Mouse (Mus musculus) heart, adult 18-20 months (tissue): ENCODE results near the gene Lsm8. TPM values are rescaled to one million over a fixed set of nuclear protein-coding genes. Genes with fewer than 3 reads are reported as not detected.
"Not testable (repeated sequence)": the region's sequence is repeated elsewhere in the genome, so short reads cannot be mapped to it uniquely, and the experiment has no call there.

Experiments
- DNase-seq, 2 experiments: peaks; one replicate each; pipeline ENCODE4 v3.0.0; 2021 to 2022; ENCODE audit warnings: mixed read lengths in 1 of 2
- long read RNA-seq, 2 experiments: library from polyadenylated mRNA; stranded (forward); transcript quantifications; one replicate each; pipeline ENCODE4 v2.0.0; 2021
- total RNA-seq, 2 experiments: library from RNA; stranded (reverse); gene quantifications; 2 replicates each; pipeline ENCODE4 v1.2.3; 2021

Gene Lsm8
- 10 to 100 TPM; 21.7 to 21.9 TPM for total RNA-seq
- long read RNA-seq, experiment 1, transcript Lsm8-201 (4 exons, 807 nt): major isoform, 24 of 28 reads
- long read RNA-seq, experiment 1, partial matches to known transcripts: 2 of 28 reads
- long read RNA-seq, experiment 1, other reads (novel, unspliced or antisense): 2 of 28 reads
- long read RNA-seq, experiment 2, transcript Lsm8-201 (4 exons, 807 nt): major isoform, 11 of 12 reads
- long read RNA-seq, experiment 2, partial matches to known transcripts: 1 of 12 reads
- long read RNA-seq, experiment 2, other reads (novel, unspliced or antisense): 0 of 12 reads

DNA sequence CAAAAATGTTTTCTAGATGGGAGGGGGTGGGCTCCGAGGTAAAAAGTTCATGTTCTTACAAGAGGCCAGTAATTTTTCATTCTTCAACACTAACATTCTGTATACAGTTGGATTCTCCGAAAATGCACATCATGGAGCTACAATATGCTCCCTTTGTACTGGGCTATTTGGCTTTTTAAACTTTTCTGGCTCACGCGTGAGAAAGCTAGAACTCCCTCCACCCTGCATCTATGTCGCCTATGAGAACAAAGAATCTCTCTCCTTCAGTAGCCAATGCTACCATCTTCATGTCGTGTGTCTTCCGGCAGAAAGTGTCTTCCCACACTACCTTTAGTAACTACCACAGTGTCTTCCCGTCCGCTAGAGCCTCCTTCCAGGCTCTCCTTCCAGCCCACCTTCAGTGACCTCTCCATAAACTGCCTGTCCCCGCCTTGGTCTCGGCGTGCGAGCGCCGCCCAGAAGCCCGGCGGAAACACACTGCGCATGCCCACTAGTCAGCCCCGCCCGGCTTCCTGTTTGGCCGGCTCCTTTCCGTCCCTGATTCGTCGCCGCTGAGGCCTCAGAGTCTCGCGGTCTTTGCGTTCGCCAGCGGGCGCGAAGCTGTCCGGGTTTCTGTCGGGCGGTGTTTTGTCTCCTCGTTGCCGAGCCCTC is at the start of gene Lsm8:
Gene Lsm8 (plus strand): TSS at position 529 of the 651 bp plus-strand sequence.
- DNase-seq: peak; percentile 97 to 98

DNA sequence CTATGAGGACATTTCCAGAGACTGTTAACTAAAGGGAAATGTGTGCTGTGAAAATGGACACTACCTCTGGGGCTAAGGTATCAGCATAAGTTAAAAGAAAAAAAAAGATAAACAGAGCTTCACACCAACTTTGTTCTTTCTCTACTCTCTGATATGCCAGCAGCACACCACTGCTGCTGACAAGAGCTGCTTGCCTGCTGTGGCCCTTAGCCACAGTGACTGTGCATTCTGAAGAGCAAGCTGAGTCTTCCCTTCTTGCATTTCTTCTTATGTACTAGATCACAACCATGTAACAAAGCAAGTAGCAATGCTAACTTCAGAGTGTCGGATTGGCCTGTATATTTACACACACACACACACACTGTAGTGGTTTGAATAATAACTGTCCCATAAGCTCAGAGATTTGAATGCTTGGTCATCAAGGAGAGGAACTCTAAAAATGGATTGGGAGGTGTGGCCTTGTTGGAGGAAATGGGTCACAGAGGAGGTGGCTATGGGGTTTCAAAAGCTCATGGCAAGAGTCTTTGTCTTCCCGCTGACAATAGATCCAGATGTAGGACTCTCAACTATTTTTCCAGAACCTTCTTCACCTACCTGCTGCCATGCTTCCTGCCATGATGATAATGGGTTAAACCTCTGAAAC is 47.4 kb upstream of the Lsm8 start:
- no peak for DNase-seq

DNA sequence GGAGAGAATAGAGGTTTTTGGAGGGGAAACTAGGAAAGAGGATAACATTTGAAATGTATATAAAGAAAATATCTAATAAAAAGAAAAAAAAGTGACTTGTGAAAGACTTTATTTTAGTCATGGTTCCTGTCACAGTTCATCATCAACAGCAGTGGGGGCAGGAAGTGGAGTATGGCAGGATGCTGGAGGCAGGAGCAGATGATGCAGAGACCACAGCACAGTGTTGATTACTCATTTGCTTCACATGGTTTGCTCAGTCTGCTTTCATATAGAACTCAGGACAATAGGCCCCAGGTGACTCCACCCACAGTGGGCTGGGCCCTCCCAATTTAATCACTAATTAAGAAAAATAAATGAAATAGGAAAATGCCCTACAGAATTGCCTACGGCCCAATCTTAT is 35.8 kb upstream of the Lsm8 start:
- DNase-seq: no peak

DNA sequence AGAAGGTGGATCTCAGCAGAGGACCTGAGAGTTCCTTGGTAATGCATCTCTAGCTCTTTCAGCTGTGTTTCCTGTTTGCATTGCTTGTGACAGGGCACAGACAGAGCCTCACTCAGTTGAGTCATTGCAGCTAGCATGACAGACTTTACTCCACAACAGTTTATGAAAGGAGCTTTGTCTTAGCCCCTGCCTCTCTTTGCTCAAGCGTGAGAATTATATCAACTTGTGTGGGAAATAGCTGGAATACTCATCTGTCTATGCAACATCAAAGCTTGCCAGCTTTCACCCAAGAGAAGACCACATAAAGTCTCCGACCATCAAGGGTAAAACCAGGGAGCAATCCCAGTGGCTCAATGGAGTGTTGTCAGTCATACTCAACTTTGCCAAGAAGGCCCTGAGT is 32.8 kb upstream of the Lsm8 start:
- DNase-seq: no peak

DNA sequence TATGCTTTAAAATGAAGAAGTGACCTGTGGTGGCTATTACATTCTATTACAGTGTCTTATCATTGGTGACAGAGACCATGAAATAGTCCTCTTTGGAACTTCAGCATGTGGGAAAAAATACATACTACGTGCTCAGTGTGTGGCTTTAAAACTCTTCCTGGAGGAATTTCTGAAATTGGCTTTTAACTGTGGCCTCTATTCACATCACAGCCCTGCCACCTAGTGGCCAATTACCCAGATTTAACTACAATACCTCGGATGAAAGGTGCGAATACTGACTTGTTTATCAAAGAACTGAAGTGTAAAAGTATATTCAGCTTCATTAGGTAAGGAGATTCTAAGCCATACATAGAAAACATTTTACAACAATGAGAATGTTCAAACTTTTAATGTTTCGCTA is 29.0 kb upstream of the Lsm8 start:
- peak; percentile 6 to 67 for DNase-seq

DNA sequence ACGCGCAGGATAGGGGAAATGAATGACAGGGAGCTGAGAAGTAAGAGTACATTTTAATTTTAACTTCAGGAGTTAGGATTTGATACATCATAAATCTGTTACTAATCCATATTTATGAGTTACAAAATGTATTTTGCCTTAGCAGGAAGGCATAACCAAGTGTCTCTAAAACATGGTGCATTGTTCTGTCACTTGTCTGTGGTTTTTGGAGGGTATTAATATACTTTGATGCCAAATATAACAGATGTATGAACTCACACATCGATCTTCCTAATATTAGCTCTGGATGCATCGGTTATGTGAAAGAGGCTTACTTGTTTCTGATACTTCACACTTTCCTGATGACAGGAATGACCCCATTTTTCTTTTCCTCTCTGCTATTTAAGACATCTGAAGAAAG is 28.1 kb upstream of the Lsm8 start:
- DNase-seq: no peak

DNA sequence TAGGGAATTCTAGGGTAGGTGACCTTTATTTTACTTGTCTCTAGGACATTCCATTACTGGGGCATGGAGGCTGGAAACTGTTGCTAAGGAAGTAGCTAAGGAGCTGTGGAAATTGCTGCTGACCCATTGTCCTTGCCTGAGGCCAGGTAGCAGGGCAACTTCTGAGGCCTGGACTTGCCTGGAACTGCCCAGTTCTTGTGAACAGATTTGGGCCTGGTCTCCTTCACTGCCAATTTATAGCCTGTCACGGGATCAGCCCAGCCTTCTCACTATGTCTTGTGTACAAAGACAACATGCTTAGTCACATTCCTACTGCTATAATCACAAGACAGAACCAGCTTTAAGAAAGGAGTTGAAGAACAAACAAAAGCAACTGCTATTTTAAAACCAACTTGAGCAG is 25.6 kb upstream of the Lsm8 start:
- DNase-seq: no peak

DNA sequence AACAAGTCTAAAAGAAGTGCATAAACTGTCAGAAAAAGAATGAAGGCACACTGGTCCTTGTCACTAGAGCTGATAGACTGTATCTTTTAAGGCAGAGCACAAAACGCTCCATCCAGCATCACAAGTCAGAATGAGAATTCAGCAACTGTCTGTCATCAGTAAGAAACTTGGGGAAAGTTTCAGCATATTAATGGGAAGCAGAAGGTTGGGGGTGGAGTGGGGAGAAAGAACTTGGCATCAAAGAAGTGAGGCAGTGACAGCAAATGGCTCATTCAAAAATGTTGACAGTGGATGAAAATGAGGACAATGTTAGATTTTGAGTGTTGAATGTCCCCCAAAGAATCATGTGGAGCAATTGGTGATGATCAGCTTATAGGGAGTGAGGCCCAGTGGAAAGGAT is 15.4 kb upstream of the Lsm8 start:
- DNase-seq: no peak

DNA sequence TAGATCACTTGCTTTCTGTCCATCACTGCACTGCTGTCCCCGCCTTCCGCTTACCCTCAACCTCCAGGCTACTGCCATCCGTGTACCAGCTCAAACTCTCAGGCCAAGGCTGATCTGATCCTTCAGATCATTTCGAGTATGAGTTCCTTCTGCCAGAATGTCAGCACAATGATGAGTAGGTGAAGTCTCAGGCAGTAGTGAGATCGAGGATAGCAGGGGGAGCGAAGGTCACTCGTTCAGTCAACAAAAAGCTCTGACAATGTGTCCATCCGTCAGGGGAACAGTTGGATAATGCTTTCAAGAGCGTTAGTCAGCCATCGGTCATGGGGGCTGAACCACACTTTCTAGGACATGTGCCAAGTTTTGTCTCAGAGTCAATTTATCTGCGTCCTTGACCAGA is 3.9 kb upstream of the Lsm8 start:
- DNase-seq: not testable (repeated sequence)

DNA sequence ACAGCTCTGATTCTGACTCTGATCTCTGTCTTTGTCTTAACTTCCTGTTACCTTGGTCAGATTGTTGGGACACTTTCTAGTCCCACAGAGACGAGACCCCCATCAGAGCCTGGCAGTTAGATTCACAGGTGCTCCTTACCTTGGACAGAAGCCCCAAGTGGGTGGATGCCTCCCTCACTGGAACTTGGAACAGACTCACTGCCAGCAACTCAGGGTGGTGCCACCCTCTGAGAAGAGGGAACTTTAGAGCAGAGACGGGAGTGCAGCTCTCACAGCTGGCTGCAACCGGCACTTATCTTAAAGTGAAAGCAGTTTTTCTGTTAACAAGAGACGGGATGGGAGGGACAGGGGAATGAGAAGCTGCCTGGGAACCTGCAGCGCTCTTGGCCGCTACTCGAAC is 2.8 kb upstream of the Lsm8 start:
- peak in 1 of 2 experiments; percentile 7 for DNase-seq

DNA sequence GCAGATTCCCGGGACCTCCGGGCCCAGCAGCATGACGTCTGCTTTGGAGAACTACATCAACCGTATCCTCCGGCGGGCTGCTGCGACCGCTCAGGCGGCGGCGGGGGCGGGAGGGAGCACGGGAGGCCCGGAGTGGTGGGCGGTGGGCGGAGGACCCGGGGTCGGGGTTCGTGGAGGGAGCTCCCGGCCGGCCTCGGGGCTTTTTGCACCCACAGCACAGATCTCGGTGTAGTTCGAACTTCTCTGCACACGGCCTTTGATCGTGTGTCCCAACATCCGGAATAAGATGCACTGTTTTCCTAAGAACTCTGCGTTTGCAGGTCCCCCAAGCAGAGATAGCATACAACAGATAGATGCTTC is 303 bp downstream of the Lsm8 start:
- no peak for DNase-seq

DNA sequence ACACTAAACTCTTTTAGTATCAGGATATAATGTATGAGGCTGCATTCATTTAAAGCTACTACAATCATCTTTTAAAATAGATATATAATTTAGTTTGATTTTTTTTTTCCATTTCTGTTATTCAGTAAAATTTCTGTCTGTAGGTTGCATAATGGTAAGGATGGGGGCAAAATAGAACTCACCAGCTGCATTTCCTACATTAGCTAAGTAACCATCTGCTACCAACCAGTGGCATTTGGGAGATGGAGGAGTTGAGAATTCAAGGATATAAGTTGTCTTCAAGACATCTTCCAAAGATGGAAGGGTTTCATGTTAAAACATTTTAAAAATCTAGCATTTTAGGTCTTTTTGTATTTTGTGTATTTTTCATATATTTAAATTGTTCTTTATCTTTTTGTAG is 6.9 kb downstream of the Lsm8 start:
- DNase-seq: no peak

DNA sequence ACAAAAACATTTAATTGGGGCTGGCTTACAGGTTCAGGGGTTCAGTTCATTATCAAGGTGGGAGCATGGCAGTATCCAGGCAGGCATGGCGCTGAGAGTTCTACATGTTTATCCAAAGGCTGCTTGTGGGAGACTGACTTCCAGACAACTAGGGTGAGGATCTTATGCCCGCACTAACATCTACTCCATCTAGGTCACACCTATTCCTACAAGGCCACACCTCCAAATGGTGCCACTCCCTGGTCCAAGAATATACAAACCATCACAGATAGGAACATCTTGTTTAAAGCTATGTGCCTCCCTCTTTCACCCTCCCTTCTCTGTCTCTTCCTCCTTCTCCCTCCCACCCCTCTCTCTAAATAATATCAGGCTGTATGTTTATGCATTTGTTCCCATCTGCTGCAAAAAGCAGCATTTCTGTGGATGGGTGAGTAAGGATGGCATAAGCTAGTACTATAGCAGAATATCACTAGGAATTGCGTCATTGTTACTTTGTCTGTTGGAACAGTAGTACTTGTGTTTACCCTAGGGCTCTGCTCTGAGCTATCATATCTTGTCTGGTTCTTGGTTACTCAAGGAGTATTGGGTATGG is 8.2 kb downstream of the Lsm8 start:
- DNase-seq: no peak

DNA sequence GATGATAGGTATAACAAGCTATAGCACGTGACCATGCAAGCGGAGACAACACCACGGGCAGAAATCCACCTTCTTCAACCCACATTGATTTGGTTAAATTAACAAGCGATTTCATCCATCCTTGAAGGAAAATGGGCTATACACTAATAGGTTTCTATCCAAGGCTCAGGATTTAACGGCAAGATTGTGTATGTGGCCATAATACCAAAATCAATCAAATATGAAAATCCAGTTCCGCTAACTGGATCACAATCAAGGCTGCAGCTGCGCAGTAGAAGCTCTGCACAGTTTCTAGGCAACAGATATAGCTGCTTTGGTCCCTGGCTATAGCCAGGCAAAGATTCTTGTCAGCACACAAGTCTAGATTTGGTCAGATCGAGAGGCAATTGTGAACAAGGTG is 17.6 kb downstream of the Lsm8 start, which contains the start of gene Ankrd7:
Gene Ankrd7 (plus strand): TSS at position 301 of the 400 bp plus-strand sequence.
- DNase-seq: no peak

DNA sequence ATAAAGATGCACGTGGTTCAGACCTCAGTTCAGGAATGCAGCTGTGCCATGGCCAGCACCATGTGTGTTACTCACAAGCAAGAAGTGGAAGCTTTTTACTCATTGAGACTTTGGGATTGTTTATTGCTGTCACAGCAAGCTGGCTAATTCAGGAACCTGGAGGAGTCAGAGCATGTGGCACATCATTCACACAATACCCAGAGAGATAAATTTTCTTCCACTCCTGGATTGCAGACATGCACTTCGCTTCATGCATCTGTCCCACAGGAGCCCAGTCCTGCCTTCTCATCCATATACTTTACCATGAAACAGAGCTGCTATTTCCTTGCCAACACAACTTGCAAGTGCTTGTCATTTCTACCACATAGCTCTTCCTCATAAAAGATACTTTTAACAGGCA is 40.7 kb downstream of the Lsm8 start:
- DNase-seq: no peak

DNA sequence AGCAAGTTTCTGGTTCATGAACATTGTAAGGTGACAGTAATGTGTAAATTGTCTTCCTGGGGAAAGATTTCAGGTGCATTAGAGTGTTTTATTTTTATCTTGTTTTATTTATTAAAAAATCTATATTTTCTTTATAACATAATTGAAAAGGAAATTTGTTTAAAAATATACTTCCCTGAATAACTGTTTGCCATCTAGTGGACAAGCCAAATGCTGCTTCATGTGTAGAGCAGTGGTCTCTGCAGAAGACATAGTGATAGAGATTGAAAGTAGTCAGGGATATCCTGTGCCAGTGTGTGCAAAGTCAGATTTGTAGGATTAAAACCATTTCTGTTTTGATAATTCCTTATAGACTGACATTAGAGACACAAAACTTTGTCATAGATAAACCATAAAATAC is 45.8 kb downstream of the Lsm8 start:
- no peak for DNase-seq

Other genes with a start within 250 kb of the Lsm8 start
- gene Ankrd7, start 17.7 kb downstream of the Lsm8 start, total RNA-seq: not detected